Mouse (Mus musculus): Measurements from ENCODE around the gene Podxl2.

- TF ChIP-seq TCF12 (IDR thresholded peaks at IDR 0.05; ENCODE audit: insufficient read depth, poor library complexity, severe bottlenecking) (no peak), POLR2A (IDR thresholded peaks at IDR 0.05; ENCODE audit: insufficient read length, low read depth) (no peak), MAX (IDR thresholded peaks at IDR 0.05; ENCODE audit: low read depth) (no peak), USF1 (IDR thresholded peaks at IDR 0.05; ENCODE audit: low read depth) (no peak), CEBPB (IDR thresholded peaks at IDR 0.05; ENCODE audit: insufficient read depth, poor library complexity, severe bottlenecking) (no peak), MYOD1 (IDR thresholded peaks at IDR 0.05; ENCODE audit: control insufficient read depth in 1 of 3, insufficient read length in 2 of 3, low read depth in 2 of 3) (no peak), E2F4 (IDR thresholded peaks at IDR 0.05; ENCODE audit: insufficient read depth) (no peak)
Observed at GRCm38 (mm10) chr6:88849270-88849669, 25.6 kb downstream of the Podxl2 start.
